Mouse (Mus musculus) adrenal gland, postnatal 0 days (tissue): ENCODE data around the gene Plbd2. TPM values are rescaled to one million over a fixed set of nuclear protein-coding genes. Genes with fewer than 3 reads are reported as not detected.

Source experiments
- polyA plus RNA-seq: library from polyadenylated mRNA; unstranded; fragments of >200 nt; fragmentation: Nextera tagmentation; extraction: Ambion mirVana; gene quantifications from 2 replicates; pipeline ENCODE4 v1.2.1, GENCODE M21; 2015

Gene Plbd2
- 53.4 and 89.7 TPM in 2 replicates for polyA plus RNA-seq

DNA sequence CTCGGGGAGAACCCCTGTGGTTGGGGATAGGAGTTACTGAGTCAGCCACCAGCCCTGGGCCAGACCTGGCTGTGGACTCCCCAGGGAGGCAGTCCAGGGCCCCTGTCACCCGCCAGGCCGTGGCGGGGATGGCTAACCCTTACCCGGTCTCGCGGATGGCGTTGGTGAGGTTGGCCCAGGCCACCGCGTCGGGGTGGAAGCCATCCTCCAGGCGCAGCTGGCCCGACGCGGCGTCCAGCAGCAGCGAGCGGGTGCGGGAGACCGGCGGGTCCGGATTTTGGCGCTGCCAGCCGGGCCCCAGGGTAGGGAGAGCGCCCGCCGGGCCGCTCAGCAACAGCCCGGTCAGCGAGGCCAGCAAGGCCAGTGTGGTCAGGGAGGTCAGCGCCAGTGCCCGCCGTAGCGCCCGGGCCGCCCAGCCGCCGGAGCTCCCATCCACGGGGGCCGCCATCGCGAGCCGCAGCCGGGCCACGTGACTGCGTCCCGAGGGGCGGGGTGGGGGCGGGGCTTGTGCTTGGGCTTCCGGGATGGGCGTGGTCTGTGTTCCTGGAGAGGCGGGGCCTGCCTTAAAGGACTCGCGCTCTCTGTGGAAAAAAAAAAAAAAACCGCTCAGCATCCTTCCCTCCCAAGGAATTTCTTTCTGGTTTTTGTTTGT, at the start of gene Plbd2:
Plbd2 (minus strand) TSS at position 482 of the 652 bp plus-strand sequence.

DNA sequence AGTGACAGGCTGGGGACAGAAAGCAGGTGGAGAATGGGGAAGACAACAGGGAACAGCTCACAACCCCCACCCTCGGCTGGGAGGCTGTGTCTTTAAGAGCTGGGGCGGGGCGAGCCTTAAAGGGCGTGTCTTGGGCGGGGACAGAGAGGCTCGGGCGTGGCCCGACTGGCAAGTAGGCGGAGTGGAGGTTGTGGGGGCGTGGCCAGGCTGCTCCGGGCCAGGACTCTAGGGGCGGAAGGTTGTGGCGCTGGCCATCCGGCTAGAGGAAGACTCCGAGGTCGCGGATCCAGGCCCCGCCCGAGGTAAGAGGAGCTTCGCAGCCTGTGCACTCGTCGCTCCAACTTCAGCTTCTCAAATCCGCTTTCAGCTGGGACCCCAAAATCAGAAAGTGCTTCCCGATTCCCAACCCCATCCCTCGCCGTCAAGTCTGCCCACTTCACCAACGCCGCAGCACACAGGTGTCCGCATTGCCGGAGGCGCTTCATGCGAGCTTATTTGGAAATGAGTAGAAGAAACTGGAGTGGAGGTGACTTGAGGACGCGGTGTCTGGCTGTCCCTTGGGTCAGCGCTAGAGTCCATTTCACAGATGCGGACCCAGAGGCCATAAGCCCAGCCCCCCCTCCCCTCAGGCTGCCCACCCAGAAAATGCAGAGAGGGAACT, 7.7 kb upstream of the Plbd2 start, which contains the start of gene Slc8b1:
Slc8b1 (plus strand) TSS at position 187 of the 661 bp plus-strand sequence.

DNA sequence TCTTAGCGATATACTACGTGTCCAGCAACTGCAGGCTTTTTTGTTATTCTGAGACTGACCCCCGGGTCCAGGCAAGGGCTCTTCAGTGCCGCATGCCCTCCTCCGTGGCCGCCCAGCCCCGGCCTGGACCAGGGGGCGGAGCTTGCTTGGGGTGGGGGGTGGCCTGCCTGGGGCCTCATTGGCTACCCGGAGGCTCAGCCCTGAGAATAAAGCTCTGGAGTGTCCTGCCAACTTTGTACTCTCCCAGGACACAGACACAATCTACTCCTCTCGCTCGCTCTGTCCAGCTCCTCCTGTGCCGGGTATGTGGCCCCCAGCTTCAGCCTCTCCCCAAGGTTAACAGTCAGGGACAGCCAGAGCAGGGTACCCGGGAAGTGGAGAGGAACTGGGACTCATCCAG, 27.1 kb downstream of the Plbd2 start, which contains the start of gene Sds:
Sds (plus strand) TSS at position 231 of the 400 bp plus-strand sequence.

DNA sequence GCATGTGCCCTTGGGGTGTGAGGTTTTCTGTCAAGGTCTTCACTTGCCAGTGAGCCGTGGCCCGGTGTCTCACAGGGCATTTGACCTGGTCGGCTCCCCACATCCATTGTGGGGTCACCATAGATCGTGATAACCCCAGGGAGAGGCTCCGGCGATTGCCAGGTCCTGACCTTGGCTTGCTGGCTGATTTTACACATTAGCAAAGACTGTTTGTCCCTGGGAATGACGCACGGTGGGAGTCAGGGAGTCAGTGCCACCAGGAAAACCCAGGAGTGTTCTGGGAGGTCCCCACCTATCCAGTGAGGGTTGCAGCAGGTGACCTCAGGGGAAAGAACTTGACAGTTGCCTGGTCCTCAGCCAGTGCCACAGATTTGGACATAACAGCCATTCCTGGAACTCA, 30.7 kb downstream of the Plbd2 start, which contains the start of gene Sdsl:
Sdsl (minus strand) TSS at position 41 of the 400 bp plus-strand sequence.

Other genes starting within 250 kb of the Plbd2 start
- 0.04 TPM in 1 of 2 replicates, not detected in the other for gene Lhx5, start 71.9 kb downstream of the Plbd2 start, polyA plus RNA-seq
- gene Sdsl, start 30.8 kb downstream of the Plbd2 start, polyA plus RNA-seq = 41.0 and 90.2 TPM in 2 replicates
- 0.41 and 1.1 TPM in 2 replicates for gene Sds, start 27.1 kb downstream of the Plbd2 start, polyA plus RNA-seq
- 12.7 and 17.2 TPM in 2 replicates for gene Slc8b1, start 7.5 kb upstream of the Plbd2 start, polyA plus RNA-seq
- gene Tpcn1, start 85.0 kb upstream of the Plbd2 start, polyA plus RNA-seq = 15.4 and 16.2 TPM in 2 replicates
- gene Iqcd, start 85.4 kb upstream of the Plbd2 start, polyA plus RNA-seq = 0.79 TPM in 2 replicates
- 15.7 and 18.4 TPM in 2 replicates for gene Rita1, start 109.0 kb upstream of the Plbd2 start, polyA plus RNA-seq
- 20.4 and 25.8 TPM in 2 replicates for gene Ddx54, start 109.1 kb upstream of the Plbd2 start, polyA plus RNA-seq
- gene Cfap73, start 130.6 kb upstream of the Plbd2 start, polyA plus RNA-seq = 0.32 and 0.44 TPM in 2 replicates
- 0.68 and 1.5 TPM in 2 replicates for gene Rasal1, start 145.2 kb upstream of the Plbd2 start, polyA plus RNA-seq
- gene Dtx1, start 208.3 kb upstream of the Plbd2 start, polyA plus RNA-seq = 6.0 and 9.5 TPM in 2 replicates
- gene Oas2, start 246.2 kb upstream of the Plbd2 start, polyA plus RNA-seq = 0.70 and 0.77 TPM in 2 replicates